Mouse (Mus musculus) urinary bladder, postnatal 14 days (tissue): ENCODE measurements around the gene Elovl7.
A peak's percentile ranks its signal among the peaks of the same experiment; 100 is the strongest.

Experiments
- DNase-seq: peaks from one replicate; pipeline ENCODE4 v3.0.0; 2021; ENCODE audit warnings: low spot score

Elovl7 gene

GRCm38 (mm10) chr13:108241715-108242114 is 27.5 kb downstream of the Elovl7 start:
- DNase-seq = no peak

GRCm38 (mm10) chr13:108245086-108245697 is 31.0 kb downstream of the Elovl7 start:
- DNase-seq = no peak

- no peak for DNase-seq
Observed at GRCm38 (mm10) chr13:108251106-108251505, 36.9 kb downstream of the Elovl7 start.

GRCm38 (mm10) chr13:108253977-108254376 is 39.8 kb downstream of the Elovl7 start:
- no peak for DNase-seq

GRCm38 (mm10) chr13:108263042-108263441 is 48.8 kb downstream of the Elovl7 start:
- DNase-seq = no peak

GRCm38 (mm10) chr13:108265394-108265793 is 51.2 kb downstream of the Elovl7 start:
- DNase-seq = no peak

- no peak for DNase-seq
Observed at GRCm38 (mm10) chr13:108267841-108268634, 53.8 kb downstream of the Elovl7 start.

GRCm38 (mm10) chr13:108271458-108272148 is 57.4 kb downstream of the Elovl7 start:
- no peak for DNase-seq

GRCm38 (mm10) chr13:108272332-108272731 is 58.1 kb downstream of the Elovl7 start:
- DNase-seq = no peak

GRCm38 (mm10) chr13:108273034-108273433 is 58.8 kb downstream of the Elovl7 start:
- no peak for DNase-seq

GRCm38 (mm10) chr13:108273456-108273855 is 59.3 kb downstream of the Elovl7 start:
- DNase-seq = no peak

- DNase-seq = no peak
Observed at GRCm38 (mm10) chr13:108276561-108276960, 62.4 kb downstream of the Elovl7 start.

GRCm38 (mm10) chr13:108277320-108277719 is 63.1 kb downstream of the Elovl7 start:
- no peak for DNase-seq

GRCm38 (mm10) chr13:108278592-108278991 is 64.4 kb downstream of the Elovl7 start:
- DNase-seq = no peak

GRCm38 (mm10) chr13:108284312-108284711 is 70.1 kb downstream of the Elovl7 start:
- DNase-seq = no peak

GRCm38 (mm10) chr13:108287953-108288352 is 73.7 kb downstream of the Elovl7 start:
- no peak for DNase-seq

- no peak for DNase-seq
Observed at GRCm38 (mm10) chr13:108289436-108289835, 75.2 kb downstream of the Elovl7 start.

- no peak for DNase-seq
Observed at GRCm38 (mm10) chr13:108290314-108290713, 76.1 kb downstream of the Elovl7 start.

- peak; percentile 43 for DNase-seq
Observed at GRCm38 (mm10) chr13:108297350-108298093, 83.3 kb downstream of the Elovl7 start.

GRCm38 (mm10) chr13:108298241-108298640 is 84.0 kb downstream of the Elovl7 start:
- no peak for DNase-seq

GRCm38 (mm10) chr13:108300346-108300950 is 86.2 kb downstream of the Elovl7 start:
- peak; percentile 12 for DNase-seq

GRCm38 (mm10) chr13:108301411-108301810 is 87.2 kb downstream of the Elovl7 start:
- DNase-seq = no peak
